Mouse (Mus musculus) liver, adult 2 months (tissue): ENCODE measurements around the gene Plekhb2.

ENCODE experiments used
- CTCF ChIP-seq: fragments of 200-500 bp; IDR thresholded peaks from 2 replicates; pipeline ENCODE4 v1.5.1; 2011; ENCODE audit warnings: low read depth, low read length, control low read depth
- POLR2A ChIP-seq: fragments of 200-500 bp; IDR thresholded peaks from 2 replicates; pipeline ENCODE4 v1.6.1; 2011; ENCODE audit warnings: low read length, control low read depth; ENCODE audit not compliant: insufficient read depth; ENCODE audit errors: extremely low read depth

GRCm38 (mm10) chr1:34841709-34842388 lies 7.9 kb upstream of the Plekhb2 start:
- TF ChIP-seq CTCF (no peak), POLR2A (no peak)
